Mouse (Mus musculus) kidney, embryonic 14.5 days (tissue): Measurements from ENCODE around the gene Dtl. TPM values are rescaled to one million over a fixed set of nuclear protein-coding genes. Genes with fewer than 3 reads are reported as not detected.

Experiments used
- ATAC-seq: fragments of 200-750 bp; cut with Nextera tagmentation; 2 replicates; pipeline ENCODE4 v1.8.0; 2017; ENCODE audit warnings: moderate number of reproducible peaks, mild to moderate bottlenecking, moderate TSS enrichment, moderate library complexity; ENCODE audit not compliant: low FRiP score, low TSS enrichment
- H3K27ac ChIP-seq: fragments of 300-500 bp; sonication (generic); 2 replicates; pipeline ENCODE4 v1.5.1; 2014; ENCODE audit warnings: low read depth, mild to moderate bottlenecking, low read length, moderate library complexity, mixed read lengths
- H3K27me3 ChIP-seq: fragments of 300-500 bp; sonication (generic); 2 replicates; pipeline ENCODE4 v1.6.1; 2014; ENCODE audit warnings: mild to moderate bottlenecking, low read length; ENCODE audit not compliant: control insufficient read depth, insufficient read depth
- H3K36me3 ChIP-seq: fragments of 300-500 bp; sonication (generic); 2 replicates; pipeline ENCODE4 v1.6.1; 2014; ENCODE audit warnings: low read length, mixed read lengths; ENCODE audit not compliant: control insufficient read depth, insufficient read depth
- H3K4me1 ChIP-seq: fragments of 300-500 bp; sonication (generic); 2 replicates; pipeline ENCODE4 v1.6.1; 2014; ENCODE audit warnings: low read length, mixed read lengths; ENCODE audit not compliant: control insufficient read depth, insufficient read depth
- H3K4me2 ChIP-seq: fragments of 300-500 bp; sonication (generic); replicated peaks from 2 replicates; pipeline ENCODE4 v1.6.1; 2014; ENCODE audit warnings: low read depth, mild to moderate bottlenecking, low read length
- H3K4me3 ChIP-seq: fragments of 300-500 bp; sonication (generic); 2 replicates; pipeline ENCODE4 v1.5.1; 2014; ENCODE audit warnings: mild to moderate bottlenecking, low read length
- H3K9ac ChIP-seq: fragments of 300-500 bp; sonication (generic); 2 replicates; pipeline ENCODE4 v1.6.1; 2014; ENCODE audit warnings: low read depth, mild to moderate bottlenecking, low read length, moderate library complexity
- H3K9me3 ChIP-seq: fragments of 300-500 bp; sonication (generic); 2 replicates; pipeline ENCODE4 v1.6.1; 2016; ENCODE audit warnings: low read length; ENCODE audit not compliant: control insufficient read depth
- WGBS: fragments of 180-500 bp; shearing (Covaris S2); extraction: QIAGEN DNeasy Blood & Tissue Kit; methylation state at CpG from one replicate; pipeline ENCODE4 v1.1.7; 2014; 5-methylcytosine and 5-hydroxymethylcytosine counted together
- polyA plus RNA-seq: library from polyadenylated mRNA; unstranded; fragments of >200 nt; fragmentation: Nextera tagmentation; extraction: Ambion mirVana; gene quantifications from 2 replicates; pipeline ENCODE4 v1.2.1, GENCODE M21; 2014

Dtl gene
- polyA plus RNA-seq, 1 experiment from 2014 or later = 81.3 TPM

- H3K4me3 ChIP-seq = no peak overlapping the region
- no peaks in the 10 kb centered on the region for H3K36me3 ChIP-seq
- no peak overlapping the region for H3K27ac ChIP-seq
- no peaks in the 10 kb centered on the region for H3K4me1 ChIP-seq
- H3K27me3 ChIP-seq = no peaks in the 10 kb centered on the region
- ATAC-seq = no peak
- H3K9ac ChIP-seq = no peak overlapping the region
- no peaks in the 10 kb centered on the region for H3K9me3 ChIP-seq
- WGBS = 84% methylated on average over 6 of the region's 6 CpGs
- no peak overlapping the region for H3K4me2 ChIP-seq
Observed at GRCm38 (mm10) chr1:191509131-191509530, 66.2 kb downstream of the Dtl start.

GRCm38 (mm10) chr1:191506791-191507190, 68.6 kb downstream of the Dtl start:
- Histone ChIP-seq H3K9me3 (no peaks in the 10 kb centered on the region), H3K4me1 (no peaks in the 10 kb centered on the region), H3K4me3 (no peak overlapping the region), H3K36me3 (no peaks in the 10 kb centered on the region), H3K27ac (no peak overlapping the region), H3K4me2 (no peak overlapping the region), H3K9ac (no peak overlapping the region), H3K27me3 (no peaks in the 10 kb centered on the region)
- ATAC-seq = 0 out of 2 replicates have a peak, but pooled peaks have one; percentile 20
- WGBS = 31% methylated on average over 1 of the region's 1 CpGs

- H3K27me3 ChIP-seq = no peaks in the 10 kb centered on the region
- H3K4me1 ChIP-seq = no peaks in the 10 kb centered on the region
- ATAC-seq = no peak
- no peaks in the 10 kb centered on the region for H3K36me3 ChIP-seq
- no peak overlapping the region for H3K9ac ChIP-seq
- H3K27ac ChIP-seq = no peak overlapping the region
- no peak overlapping the region for H3K4me2 ChIP-seq
- no peaks in the 10 kb centered on the region for H3K9me3 ChIP-seq
- H3K4me3 ChIP-seq = no peak overlapping the region
- 89% methylated on average over 6 of the region's 6 CpGs for WGBS
Observed at GRCm38 (mm10) chr1:191499666-191500065, 75.7 kb downstream of the Dtl start.

- 82% methylated on average over 14 of the region's 14 CpGs for WGBS
- H3K4me2 ChIP-seq = no peak overlapping the region
- no peak overlapping the region for H3K27ac ChIP-seq
- no peaks in the 10 kb centered on the region for H3K27me3 ChIP-seq
- H3K4me1 ChIP-seq = no peaks in the 10 kb centered on the region
- no peaks in the 10 kb centered on the region for H3K36me3 ChIP-seq
- H3K9me3 ChIP-seq = no peaks in the 10 kb centered on the region
- H3K9ac ChIP-seq = no peak overlapping the region
- no peak overlapping the region for H3K4me3 ChIP-seq
- ATAC-seq = no peak
Observed at GRCm38 (mm10) chr1:191498271-191498955, 76.9 kb downstream of the Dtl start.

- no peak overlapping the region for H3K9ac ChIP-seq
- no peak overlapping the region for H3K4me3 ChIP-seq
- no peak overlapping the region for H3K4me2 ChIP-seq
- no peaks in the 10 kb centered on the region for H3K9me3 ChIP-seq
- no peak for ATAC-seq
- WGBS = 79% methylated on average over 1 of the region's 1 CpGs
- no peaks in the 10 kb centered on the region for H3K4me1 ChIP-seq
- H3K27ac ChIP-seq = no peak overlapping the region
- H3K27me3 ChIP-seq = no peaks in the 10 kb centered on the region
- no peaks in the 10 kb centered on the region for H3K36me3 ChIP-seq
Observed at GRCm38 (mm10) chr1:191496676-191497075, 78.7 kb downstream of the Dtl start.

- Histone ChIP-seq H3K27me3 (no peaks in the 10 kb centered on the region), H3K27ac (no peak overlapping the region), H3K9me3 (no peaks in the 10 kb centered on the region), H3K4me2 (no peak overlapping the region), H3K4me3 (no peak overlapping the region), H3K4me1 (no peaks in the 10 kb centered on the region), H3K9ac (no peak overlapping the region), H3K36me3 (no peaks in the 10 kb centered on the region)
- 63% methylated on average over 10 of the region's 10 CpGs for WGBS
- no peak for ATAC-seq
Observed at GRCm38 (mm10) chr1:191495051-191495467, 80.3 kb downstream of the Dtl start.

GRCm38 (mm10) chr1:191494303-191494655, 81.1 kb downstream of the Dtl start:
- no peak overlapping the region for H3K27ac ChIP-seq

GRCm38 (mm10) chr1:191493476-191494302, 81.7 kb downstream of the Dtl start:
- no peak for ATAC-seq
- no peaks in the 10 kb centered on the region for H3K9me3 ChIP-seq
- H3K4me1 ChIP-seq = no peaks in the 10 kb centered on the region
- H3K4me2 ChIP-seq = no peak overlapping the region
- 76% methylated on average over 13 of the region's 13 CpGs for WGBS
- no peak overlapping the region for H3K9ac ChIP-seq
- no peak overlapping the region for H3K27ac ChIP-seq
- no peaks in the 10 kb centered on the region for H3K36me3 ChIP-seq
- H3K27me3 ChIP-seq = no peaks in the 10 kb centered on the region
- H3K4me3 ChIP-seq = no peak overlapping the region

More at GRCm38 (mm10) chr1:191494303-191494655, 81.1 kb downstream of the Dtl start:
- no peak overlapping the region for H3K4me3 ChIP-seq
- no peaks in the 10 kb centered on the region for H3K9me3 ChIP-seq
- whole genome bisulfite sequencing = 56% methylated on average over 2 of the region's 2 CpGs
- H3K36me3 ChIP-seq = no peaks in the 10 kb centered on the region
- H3K27me3 ChIP-seq = no peaks in the 10 kb centered on the region
- H3K4me1 ChIP-seq = no peaks in the 10 kb centered on the region
- no peak overlapping the region for H3K4me2 ChIP-seq
- H3K9ac ChIP-seq = no peak overlapping the region
- ATAC-seq = no peak

- Histone ChIP-seq H3K27ac (no peak overlapping the region), H3K9ac (no peak overlapping the region), H3K9me3 (no peaks in the 10 kb centered on the region), H3K4me3 (no peak overlapping the region), H3K4me1 (no peaks in the 10 kb centered on the region), H3K36me3 (no peaks in the 10 kb centered on the region), H3K27me3 (no peaks in the 10 kb centered on the region), H3K4me2 (no peak overlapping the region)
- 50% methylated on average over 7 of the region's 7 CpGs for WGBS
- ATAC-seq = no peak
Observed at GRCm38 (mm10) chr1:191490446-191490845, 84.9 kb downstream of the Dtl start.
